12 mouse cellular contexts compared by ENCODE assay signal in the genomic region with DNA sequence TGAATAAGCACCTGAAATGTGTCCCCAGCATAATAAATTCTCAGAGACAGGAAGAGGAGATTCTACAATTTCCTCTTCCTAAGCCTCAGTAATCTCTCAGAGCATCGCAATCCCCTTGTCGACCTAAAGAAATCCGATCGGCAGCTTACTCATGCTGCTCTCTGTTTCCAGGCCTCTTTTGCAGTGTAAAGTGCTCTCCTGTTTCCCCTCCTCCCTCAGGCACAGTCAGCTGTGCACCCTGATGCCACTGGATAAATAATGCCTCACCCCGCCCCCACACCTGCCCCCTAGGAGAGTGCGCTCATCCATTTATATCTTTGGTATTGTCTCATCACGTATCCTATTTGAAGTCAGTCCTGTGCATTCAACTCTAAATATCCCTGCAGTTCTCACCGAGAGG. TPM values are rescaled to one million over a fixed set of nuclear protein-coding genes. Genes with fewer than 3 reads are reported as not detected.
DNase-seq lines count a peak whose midpoint lies in the region; ATAC-seq and TF ChIP-seq lines count a peak whose summit lies in the region.
"Had no signal": no experiment of that assay in that cellular context is flagged by ENCODE, and none has a peak within 500 bp of the region (broad histone marks: within the 10 kb centered on the region; RNA-seq: fewer than 3 reads in every experiment).

No protein-coding gene starts in this region.

- no peak overlapping the region for H3K4me3 ChIP-seq in limb, embryonic 11.5 days (ENCODE audit: low read depth, low read length)
- no peak overlapping the region for H3K4me3 ChIP-seq in limb, embryonic 10.5 days
- no peak overlapping the region for H3K4me3 ChIP-seq in forebrain, postnatal 0 days (ENCODE audit: low read depth, low read length)
- H3K4me3 ChIP-seq in midbrain, embryonic 12.5 days: no peak overlapping the region

- H3K4me1 ChIP-seq in limb, embryonic 11.5 days (ENCODE audit: control insufficient read depth, insufficient read depth, low read length): no peaks in the 10 kb centered on the region
- H3K4me1 ChIP-seq in limb, embryonic 10.5 days: peaks cover 12% of the 10 kb centered on the region
- H3K4me1 ChIP-seq in forebrain, postnatal 0 days (ENCODE audit: insufficient read depth): no peaks in the 10 kb centered on the region
- peaks cover 9% of the 10 kb centered on the region for H3K4me1 ChIP-seq in midbrain, embryonic 12.5 days

- no peaks in the 10 kb centered on the region for H3K27me3 ChIP-seq in limb, embryonic 11.5 days (ENCODE audit: control insufficient read depth, insufficient read depth, low read length)
- no peaks in the 10 kb centered on the region for H3K27me3 ChIP-seq in limb, embryonic 10.5 days (ENCODE audit: low read depth, poor library complexity, severe bottlenecking)
- no peaks in the 10 kb centered on the region for H3K27me3 ChIP-seq in forebrain, postnatal 0 days (ENCODE audit: insufficient read depth, low read length)
- H3K27me3 ChIP-seq in midbrain, embryonic 12.5 days: no peaks in the 10 kb centered on the region
- H3K27me3 ChIP-seq: CH12.LX had no signal

- no peak for TF ChIP-seq CTCF in forebrain, postnatal 0 days (IDR thresholded peaks at IDR 0.05; ENCODE audit: low read depth)

- no peaks in the 10 kb centered on the region for H3K36me3 ChIP-seq in limb, embryonic 11.5 days (ENCODE audit: control insufficient read depth, insufficient read depth, low read length)
- H3K36me3 ChIP-seq in limb, embryonic 10.5 days: no peaks in the 10 kb centered on the region
- H3K36me3 ChIP-seq in forebrain, postnatal 0 days (ENCODE audit: insufficient read depth): no peaks in the 10 kb centered on the region
- H3K36me3 ChIP-seq in midbrain, embryonic 12.5 days: no peaks in the 10 kb centered on the region

- no peaks in the 10 kb centered on the region for H3K9me3 ChIP-seq in limb, embryonic 11.5 days (ENCODE audit: control insufficient read depth, low read length)
- H3K9me3 ChIP-seq in limb, embryonic 10.5 days (replicated peaks): no peaks in the 10 kb centered on the region
- no peaks in the 10 kb centered on the region for H3K9me3 ChIP-seq in forebrain, postnatal 0 days (ENCODE audit: low read length)
- H3K9me3 ChIP-seq in midbrain, embryonic 12.5 days: no peaks in the 10 kb centered on the region

- H3K27ac ChIP-seq in limb, embryonic 11.5 days (replicated peaks; ENCODE audit: low read depth, low read length): no peak overlapping the region
- H3K27ac ChIP-seq in limb, embryonic 10.5 days: no peak overlapping the region
- no peak overlapping the region for H3K27ac ChIP-seq in forebrain, postnatal 0 days (ENCODE audit: low read depth, low read length)
- H3K27ac ChIP-seq in midbrain, embryonic 12.5 days (replicated peaks): no peak overlapping the region

- 50% methylated on average over 8 of the region's 8 CpGs for WGBS in limb, embryonic 11.5 days
- 47% methylated on average over 8 of the region's 8 CpGs for WGBS in limb, embryonic 10.5 days
- 20% methylated on average over 8 of the region's 8 CpGs for WGBS in forebrain, postnatal 0 days
- 9% methylated on average over 8 of the region's 8 CpGs for WGBS in midbrain, embryonic 12.5 days

- H3K9ac ChIP-seq in limb, embryonic 11.5 days (ENCODE audit: low read length): no peak overlapping the region
- H3K9ac ChIP-seq in forebrain, postnatal 0 days: no peak overlapping the region
- no peak overlapping the region for H3K9ac ChIP-seq in midbrain, embryonic 12.5 days (replicated peaks)

- peak; percentile 21 for DNase-seq in limb, embryonic 11.5 days (ENCODE audit: low spot score)
- DNase-seq in limb, embryonic 10.5 days (ENCODE audit: low spot score): no peak
- DNase-seq in forebrain, postnatal 0 days: no peak
- peak; percentile 8 for DNase-seq in retina, postnatal 7 days (ENCODE audit: low read depth, low spot score)
- no peak for DNase-seq in spleen, adult 12 weeks (ENCODE audit: low spot score)
- DNase-seq in frontal cortex, postnatal 14 days (ENCODE audit: low spot score in 2 of 2): no peak
- DNase-seq in spleen, postnatal 4 days (ENCODE audit: low spot score in 2 of 2): no peak
- DNase-seq: cerebellum, adult 8-10 months; heart, postnatal 36 days; lung, adult 18-20 months had no signal

- no peak for ATAC-seq in limb, embryonic 11.5 days (ENCODE audit: insufficient number of reproducible peaks, low FRiP score, low TSS enrichment, low read depth)
- ATAC-seq in forebrain, postnatal 0 days: peak; percentile 34; the same call in 1 of the 2 replicates
- ATAC-seq in midbrain, embryonic 12.5 days (ENCODE audit: low FRiP score, low read depth): peak; percentile 86

- no peak overlapping the region for H3K4me2 ChIP-seq in limb, embryonic 11.5 days (ENCODE audit: low read depth, severe bottlenecking)
- H3K4me2 ChIP-seq in forebrain, postnatal 0 days (ENCODE audit: low read depth): no peak overlapping the region
- H3K4me2 ChIP-seq in midbrain, embryonic 12.5 days (replicated peaks): peak overlapping the region; percentile 21

RNA-seq across cellular contexts. Expression of gene Lin7c, which starts 41.9 kb away (rescaled TPM):
- polyA plus RNA-seq in limb, embryonic 11.5 days (2014; fragmentation: Nextera tagmentation; extraction: Ambion mirVana): 64.3 and 69.2 TPM in 2 replicates
- 64.3 and 68.9 TPM in 2 replicates for polyA plus RNA-seq in limb, embryonic 10.5 days (2016; fragmentation: Nextera tagmentation; extraction: Ambion mirVana)
- total RNA-seq in forebrain, postnatal 0 days (2014; rRNA removed): 205 and 283 TPM in 2 replicates
- polyA plus RNA-seq in forebrain, postnatal 0 days (2015; fragmentation: Nextera tagmentation; extraction: Ambion mirVana): 138 and 175 TPM in 2 replicates
- polyA plus RNA-seq in midbrain, embryonic 12.5 days (2016; fragmentation: Nextera tagmentation; extraction: Ambion mirVana): 159 and 172 TPM in 2 replicates

Comparison
In these comparisons a context has a peak if more than half of its experiments do, and no peak if none do; other contexts are left out.
1. DNase-seq: peak in limb, embryonic 11.5 days (single experiment) and retina, postnatal 7 days (single experiment); none in limb, embryonic 10.5 days (single experiment), forebrain, postnatal 0 days (single experiment), spleen, adult 12 weeks (single experiment), frontal cortex, postnatal 14 days (0 of 2) and spleen, postnatal 4 days (0 of 2).